Mouse (Mus musculus): ENCODE measurements around the gene Ptprd. TPM values are rescaled to one million over a fixed set of nuclear protein-coding genes. Genes with fewer than 3 reads are reported as not detected.

Ptprd gene
- polyA plus RNA-seq, 3 experiments from 2014 or later, result 0.05 TPM; not detected in 2

DNA sequence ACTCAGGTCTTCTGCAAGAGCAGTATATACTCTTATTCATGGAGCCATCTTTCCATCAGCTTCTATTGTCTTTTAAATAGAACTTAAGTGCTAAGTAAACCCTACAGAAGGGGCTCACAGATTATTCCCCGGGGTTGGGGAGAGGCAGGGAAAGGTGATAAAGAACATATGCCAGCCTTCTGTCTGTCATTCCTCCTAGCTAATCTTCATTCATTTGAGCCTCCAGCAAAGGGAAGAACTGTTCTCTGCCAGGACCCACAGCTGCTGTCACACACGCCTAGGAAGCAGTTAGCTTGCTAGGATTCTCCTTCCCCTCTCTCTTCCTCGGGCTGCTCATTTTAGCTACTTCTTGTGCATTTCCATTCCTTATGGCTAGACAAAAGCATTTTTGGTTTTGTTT lies 2205.0 kb downstream of the Ptprd start:
- ATAC-seq, result no peak

DNA sequence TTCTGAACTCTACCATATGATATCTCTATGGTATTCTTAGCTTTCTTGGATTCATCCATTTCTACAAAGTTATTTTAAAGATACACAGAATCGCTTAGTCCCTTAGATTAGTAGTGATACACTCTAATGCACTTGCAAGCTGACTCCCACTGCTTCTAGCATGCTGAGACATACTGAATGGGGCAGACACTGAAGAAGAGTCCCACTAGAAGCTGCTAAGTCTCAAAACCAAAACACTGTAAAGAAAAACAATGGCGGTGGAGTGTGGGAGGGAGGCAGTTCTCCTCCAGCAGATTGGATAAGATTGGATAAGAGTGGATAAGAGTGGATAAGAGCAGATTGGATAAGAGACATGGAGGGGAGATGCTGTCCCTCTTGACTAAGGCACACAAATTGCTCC lies 2207.6 kb downstream of the Ptprd start:
- ATAC-seq, result no peak

DNA sequence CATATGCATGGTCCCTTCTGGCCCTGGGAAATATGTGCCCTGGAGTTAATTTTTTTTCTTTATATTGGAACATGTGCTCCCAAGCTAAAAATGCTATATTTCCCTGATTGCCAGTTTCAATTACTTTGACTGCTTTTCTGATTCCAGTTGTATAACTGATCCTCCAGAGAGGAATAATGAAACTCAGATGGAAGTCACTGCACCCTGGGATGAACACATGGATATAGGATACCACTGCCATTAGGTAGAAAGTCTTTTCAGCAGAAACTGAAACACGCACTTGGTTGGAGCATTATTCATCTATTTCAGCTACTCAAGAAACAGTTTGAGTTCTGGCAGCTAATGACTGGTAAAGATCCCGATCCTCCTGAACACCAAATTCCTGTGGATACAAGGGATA lies 2211.5 kb downstream of the Ptprd start:
- no peak for ATAC-seq

DNA sequence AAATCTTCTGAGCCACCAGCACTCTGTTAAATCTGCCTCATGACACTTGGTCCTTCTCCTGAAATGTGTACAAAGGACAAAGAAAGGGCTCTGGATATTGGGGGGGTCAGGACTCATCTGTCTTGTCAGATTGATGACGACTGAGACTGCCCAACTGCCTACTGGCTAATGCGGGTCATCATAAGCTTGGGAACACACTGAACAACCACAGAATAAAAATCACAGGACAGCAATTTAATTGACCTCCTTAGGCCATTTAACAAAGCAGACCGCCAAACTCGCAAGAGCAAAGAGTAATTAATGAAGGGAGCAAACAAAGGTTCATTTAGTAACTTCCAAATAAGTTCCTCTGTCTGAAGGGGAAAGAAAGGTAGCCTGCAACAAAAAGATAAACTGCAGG lies 2215.9 kb downstream of the Ptprd start:
- no peak for ATAC-seq

DNA sequence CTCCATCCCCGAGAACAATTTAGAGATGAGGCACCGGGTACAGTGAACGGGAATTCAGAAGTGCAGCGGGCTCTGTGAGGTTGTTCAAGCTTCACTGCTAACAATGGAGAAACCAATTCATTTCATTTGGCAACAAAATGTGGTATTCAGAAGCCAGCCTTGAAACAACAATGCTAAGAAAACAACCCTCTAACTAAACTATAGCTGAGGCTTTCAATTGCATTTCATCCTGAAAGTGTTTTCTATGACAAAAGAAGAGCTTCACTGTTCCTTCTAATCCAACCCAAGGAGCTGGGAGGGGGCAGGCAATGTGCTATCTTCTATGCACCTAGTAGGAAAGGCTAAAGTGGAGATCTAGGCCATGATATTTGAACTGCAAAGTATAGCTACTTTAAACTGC lies 2217.2 kb downstream of the Ptprd start:
- no peak for ATAC-seq

DNA sequence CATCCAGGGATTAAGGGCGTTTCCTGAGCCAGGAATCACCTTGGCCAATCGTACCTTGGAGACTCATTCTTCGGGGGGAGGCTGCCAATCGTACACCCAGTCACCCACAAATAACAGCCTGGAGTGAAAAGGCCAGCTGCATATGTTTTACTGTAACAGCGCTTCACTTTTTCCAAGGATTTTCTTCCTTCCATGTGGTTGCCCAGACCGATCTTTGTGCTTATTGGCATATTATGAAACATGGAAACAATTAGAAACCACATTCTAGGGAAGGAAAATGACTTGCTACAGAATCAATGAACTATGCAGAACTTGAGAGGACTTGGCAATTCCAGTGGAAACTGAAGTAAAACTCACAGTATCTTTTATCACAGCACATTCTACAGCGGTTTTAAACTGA lies 2218.7 kb downstream of the Ptprd start:
- no peak for ATAC-seq

DNA sequence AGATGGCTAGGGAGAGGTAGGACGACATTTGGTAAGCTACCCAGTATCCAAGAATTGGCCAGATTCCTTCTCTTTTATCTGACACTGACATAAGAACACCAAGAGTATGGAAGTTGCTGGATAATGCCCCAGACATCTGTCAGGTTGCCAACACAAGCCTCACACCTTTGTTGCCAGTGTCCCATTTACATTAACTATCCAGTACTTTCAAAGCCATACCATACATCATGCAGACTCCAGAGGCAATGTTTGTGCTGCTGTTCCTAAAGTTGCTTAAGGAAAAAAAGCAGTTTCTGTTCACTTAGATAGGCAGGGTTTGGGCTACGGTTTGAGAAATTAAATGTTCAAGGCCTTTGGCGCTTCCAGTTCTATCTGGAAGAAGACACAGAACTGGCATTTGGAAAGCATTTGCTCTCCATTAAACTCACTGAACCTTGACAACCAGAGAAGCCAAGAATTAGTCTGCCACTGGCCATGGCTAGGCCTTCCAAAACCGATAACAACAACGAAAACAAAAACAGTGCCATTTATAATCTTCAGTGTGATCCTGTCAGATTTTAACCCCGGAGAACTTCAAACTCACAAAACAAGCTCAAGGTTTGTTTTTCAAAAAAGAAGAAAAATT lies 2220.0 kb downstream of the Ptprd start:
- no peak for ATAC-seq

DNA sequence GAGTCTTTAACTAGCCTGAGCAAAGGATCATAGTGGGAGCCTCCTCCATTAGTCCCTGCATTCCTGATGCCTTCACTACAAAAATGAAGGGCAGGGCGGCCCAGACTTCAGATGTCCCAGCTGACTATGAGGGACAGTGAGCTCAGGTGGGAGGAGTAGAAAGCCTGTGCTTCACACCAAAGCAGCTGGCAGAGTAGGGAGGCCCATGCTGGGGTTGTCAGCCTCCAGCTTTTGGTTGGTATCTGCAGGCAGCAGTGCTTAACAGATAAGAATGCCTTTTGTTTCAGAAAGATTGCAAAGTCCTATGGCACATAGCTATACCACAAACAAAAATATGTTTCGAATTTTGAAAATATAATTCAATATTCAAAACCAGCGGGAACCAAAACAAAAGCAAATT lies 2237.0 kb downstream of the Ptprd start:
- ATAC-seq, result no peak

DNA sequence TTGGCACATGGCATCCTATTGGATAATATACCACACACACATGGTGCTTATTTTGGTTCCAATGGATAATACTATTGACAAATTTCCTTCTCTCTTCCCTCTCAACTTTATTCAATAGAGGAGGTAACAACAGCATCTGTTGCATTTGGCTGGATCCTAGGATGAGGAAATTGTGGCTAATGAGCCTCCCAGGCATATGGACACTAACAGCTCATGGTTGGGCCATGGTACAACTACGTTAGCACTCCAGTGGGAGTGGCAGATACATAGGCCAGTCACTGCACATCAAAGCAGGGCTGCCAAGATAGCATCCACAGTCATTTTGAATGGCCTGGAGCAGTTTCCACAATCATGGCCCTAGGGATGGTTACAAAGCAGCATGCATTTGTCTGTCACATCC lies 2238.4 kb downstream of the Ptprd start:
- ATAC-seq, result no peak

DNA sequence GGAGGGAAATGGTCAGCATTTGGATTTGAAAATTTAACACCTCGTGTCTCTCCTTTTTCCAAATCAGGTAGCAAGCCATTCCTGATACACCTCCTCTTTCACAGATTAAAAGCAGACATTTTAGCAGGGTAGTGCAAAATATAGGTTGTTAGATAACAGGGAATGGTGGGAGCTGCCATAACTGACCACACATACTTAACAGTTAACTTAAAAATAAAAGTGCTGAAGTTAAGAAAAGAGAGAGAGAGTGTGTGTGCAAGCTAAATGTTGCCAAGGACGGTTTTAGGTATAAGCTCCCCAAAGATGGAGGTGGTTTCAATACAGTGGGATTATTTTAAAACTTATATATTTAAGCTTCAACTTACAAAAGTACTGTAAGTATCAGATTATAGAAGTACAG lies 2241.8 kb downstream of the Ptprd start:
- ATAC-seq, result no peak

DNA sequence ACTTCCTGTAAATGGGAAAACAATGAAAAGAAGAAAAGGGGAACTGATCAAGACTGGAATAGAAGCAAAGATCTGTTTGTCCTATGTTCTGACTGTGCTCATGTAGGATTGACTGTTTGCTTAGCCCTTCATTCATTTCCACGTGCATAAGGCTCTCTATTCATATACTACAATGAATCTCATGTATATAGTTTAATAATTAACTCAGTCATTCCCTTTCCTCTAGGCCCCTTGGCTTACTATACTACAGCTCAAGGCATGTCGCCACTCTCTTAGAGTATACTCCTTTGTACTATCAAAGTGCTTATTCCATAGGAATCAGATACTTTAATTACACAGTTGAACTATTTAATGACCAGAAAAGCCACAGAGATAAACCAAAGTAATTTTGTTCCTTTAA lies 2243.1 kb downstream of the Ptprd start:
- ATAC-seq, result no peak

DNA sequence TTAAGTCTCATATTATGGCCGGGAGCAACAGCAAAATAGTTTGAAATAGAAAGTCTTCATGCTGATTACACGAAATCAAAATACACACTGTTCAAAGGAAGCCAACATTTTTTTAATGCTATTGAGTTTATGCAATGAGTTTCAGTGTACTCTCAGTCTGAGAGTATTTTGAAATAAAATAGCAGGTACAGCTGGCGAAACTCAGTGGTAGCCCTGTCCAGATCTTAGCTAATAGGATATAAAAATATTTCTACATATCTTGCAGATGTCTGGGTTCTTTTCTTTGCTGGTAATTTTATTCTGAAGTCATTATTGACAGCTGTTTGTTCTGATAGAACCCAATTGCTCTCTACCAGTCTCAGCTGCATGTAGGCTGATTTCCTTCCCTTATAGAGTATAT lies 2246.0 kb downstream of the Ptprd start:
- no peak for ATAC-seq

DNA sequence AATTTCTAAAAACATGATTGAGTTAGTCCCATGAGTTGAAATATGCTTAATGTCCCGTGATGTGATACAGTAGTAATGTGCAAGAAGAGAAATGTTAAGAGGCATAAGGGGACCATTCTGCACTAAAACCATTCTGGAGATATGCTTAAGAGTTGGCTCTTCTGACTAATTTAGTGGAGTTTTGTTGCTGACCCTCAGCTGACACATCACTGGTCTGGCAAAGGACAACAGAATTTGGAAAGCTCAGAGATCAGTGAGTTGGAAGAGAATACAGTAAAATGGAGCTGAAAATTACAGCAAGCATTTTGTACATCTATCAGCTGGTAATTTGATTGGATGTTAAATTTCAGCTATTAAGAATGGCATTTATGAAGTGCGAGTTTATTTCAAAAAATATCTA lies 2248.8 kb downstream of the Ptprd start:
- ATAC-seq, result no peak

DNA sequence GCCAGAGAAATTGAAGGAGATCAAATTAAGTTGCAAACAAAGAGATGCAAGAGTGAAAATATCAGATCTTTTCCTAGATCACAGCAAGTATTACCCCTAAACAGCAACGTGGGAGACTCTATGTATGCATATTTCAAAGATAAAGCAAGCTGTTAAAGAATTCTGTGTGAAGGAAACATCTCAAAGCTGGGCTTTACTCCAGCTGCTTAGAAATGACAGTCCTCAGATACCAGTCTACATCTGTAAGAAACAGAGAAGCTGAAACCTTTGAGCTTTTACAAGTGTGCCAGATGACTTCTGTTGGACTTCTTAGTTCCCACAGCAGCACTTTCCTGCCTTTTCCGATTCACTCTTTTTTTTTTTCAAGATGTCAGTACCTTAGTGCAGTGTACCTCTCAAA lies 2249.9 kb downstream of the Ptprd start:
- ATAC-seq, result no peak

DNA sequence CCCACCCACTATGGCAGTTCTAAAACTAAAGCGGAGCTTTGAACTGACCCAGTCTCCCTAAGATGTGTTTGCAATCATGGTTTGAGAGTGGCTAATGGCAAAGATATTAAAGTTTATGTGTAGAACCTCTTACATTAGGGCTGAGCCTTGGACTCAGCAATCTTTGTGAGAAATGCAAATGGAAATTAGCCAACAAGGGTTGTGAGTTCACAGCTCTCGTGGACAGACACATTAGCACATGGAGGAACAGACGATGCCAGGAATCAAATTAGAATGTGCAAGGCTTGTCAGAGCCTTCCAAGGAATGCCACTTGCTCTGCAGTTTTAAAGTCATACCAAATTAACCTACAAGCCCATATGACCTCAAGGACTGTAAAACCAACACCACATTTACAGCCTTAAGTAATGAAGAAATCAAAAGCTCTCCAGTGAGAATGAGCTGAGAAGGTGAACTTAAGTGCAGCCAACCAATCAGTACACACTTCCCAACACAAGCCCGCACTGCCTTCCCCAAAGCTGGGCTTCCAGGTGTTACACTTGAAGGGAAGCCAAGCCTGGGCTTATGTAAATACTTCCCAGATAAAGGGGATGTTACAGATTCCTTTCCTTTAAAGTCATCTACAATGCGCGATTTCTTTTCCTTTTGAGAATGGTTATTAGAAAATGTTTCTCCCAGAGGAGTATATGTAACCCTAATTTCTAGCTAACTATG lies 2258.3 kb downstream of the Ptprd start:
- no peak for ATAC-seq

DNA sequence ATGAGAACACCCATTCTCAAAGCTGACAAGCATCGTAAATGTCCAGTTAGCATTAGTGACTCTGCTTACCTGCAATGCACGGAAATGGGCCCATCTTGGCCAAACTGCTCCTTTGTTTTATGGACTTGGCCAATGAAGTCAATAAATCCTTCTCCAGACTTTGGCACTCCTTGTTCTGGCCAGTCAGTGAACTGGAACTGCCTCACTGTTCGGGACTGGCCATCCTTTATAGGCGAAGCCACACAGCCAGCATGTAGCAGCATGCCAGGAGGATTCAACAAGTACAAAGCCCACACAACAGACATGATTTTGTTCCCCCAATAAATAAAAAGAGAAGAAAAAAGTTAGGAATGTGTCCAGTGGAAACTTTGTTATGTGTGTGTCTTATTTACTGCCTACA lies 2261.2 kb downstream of the Ptprd start:
- ATAC-seq, result no peak

DNA sequence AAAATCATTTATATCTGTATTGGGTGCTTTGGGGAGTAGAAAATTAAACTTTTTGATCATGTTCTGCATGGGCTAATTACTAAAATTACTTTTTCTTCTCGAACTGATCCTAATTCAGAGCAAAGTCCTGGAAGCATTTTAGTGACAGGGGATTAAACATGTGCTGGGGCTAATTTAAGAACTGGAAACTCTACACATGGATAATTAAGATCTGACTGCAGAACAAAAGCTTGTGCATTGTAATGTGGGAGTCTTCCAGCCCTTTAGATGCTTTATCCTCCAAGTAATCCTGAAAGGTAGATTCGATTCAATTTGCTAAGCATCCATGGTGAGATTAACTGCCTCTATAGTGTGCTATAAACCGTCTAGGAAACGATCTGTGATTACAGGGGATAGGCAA lies 2316.9 kb downstream of the Ptprd start:
- ATAC-seq, result no peak
